Mouse (Mus musculus): ENCODE data around the gene Ntm.

- TF ChIP-seq POLR2A (IDR thresholded peaks at IDR 0.05; ENCODE audit: control insufficient read depth, low read depth, low read length) (no peak), CTCF (IDR thresholded peaks at IDR 0.05; ENCODE audit: control insufficient read depth, insufficient read depth, insufficient replicate concordance, low read depth, low read length) (no peak)
Observed at GRCm38 (mm10) chr9:29694151-29694550, 268.8 kb downstream of the Ntm start.
